8 mouse cellular contexts compared by ENCODE assay signal in the genomic region with DNA sequence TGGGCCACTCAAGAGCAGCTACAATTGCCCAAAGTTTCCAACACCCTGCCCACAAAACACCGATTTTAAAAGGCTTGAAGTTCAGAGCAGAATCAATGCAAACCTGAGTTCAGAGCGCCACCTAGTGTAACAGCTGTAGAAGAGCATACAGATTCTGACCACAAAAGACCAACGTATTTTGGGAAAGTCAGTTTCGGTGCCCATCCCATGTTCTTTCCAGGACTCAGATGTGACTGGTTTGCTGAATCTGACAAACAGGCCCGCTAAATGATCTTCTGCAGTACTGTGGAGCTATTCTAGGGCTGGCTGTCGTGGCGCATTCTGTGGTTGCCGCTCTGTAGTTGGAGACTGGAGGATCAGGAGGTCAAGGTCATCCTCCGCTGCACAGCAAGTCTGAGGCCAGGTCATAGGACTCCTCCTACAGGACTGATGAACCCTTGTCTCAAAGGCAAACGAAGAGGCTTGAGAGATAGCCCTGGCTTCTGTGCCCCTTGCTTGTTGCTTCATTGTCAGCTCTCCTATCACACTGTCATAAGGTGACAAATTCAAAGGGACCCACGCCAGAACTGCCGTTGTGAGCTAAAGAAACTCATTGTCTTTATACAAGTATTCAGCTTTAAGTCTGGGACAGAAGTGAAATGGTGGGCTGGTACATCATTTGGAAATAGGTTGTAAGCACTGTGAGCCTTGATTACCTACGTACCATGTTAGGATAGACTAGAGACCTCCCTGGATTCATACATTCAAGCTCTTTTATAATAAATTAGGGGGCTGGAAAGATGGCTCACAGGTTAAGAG. TPM values are rescaled to one million over a fixed set of nuclear protein-coding genes. Genes with fewer than 3 reads are reported as not detected.
A peak's percentile ranks its signal among the peaks of the same experiment; 100 is the strongest.
DNase-seq lines count a peak whose midpoint lies in the region; ATAC-seq and TF ChIP-seq lines count a peak whose summit lies in the region.

No protein-coding gene starts in this region.

- peak overlapping the region; percentile 43; the same call in 1 of the 2 replicates for H3K9ac ChIP-seq in heart, embryonic 11.5 days (ENCODE audit: low read depth, low read length)
- H3K9ac ChIP-seq in kidney, embryonic 14.5 days (ENCODE audit: low read depth, low read length): peak overlapping the region; percentile 45; the same call in 1 of the 2 replicates
- no peak overlapping the region for H3K9ac ChIP-seq in lung, postnatal 0 days (replicated peaks; ENCODE audit: low read depth)

- H3K27ac ChIP-seq in heart, embryonic 11.5 days (ENCODE audit: low read depth, low read length): no peak overlapping the region
- H3K27ac ChIP-seq in kidney, embryonic 14.5 days (ENCODE audit: low read depth, low read length): no peak overlapping the region
- no peak overlapping the region for H3K27ac ChIP-seq in lung, postnatal 0 days (ENCODE audit: low read length)

- peaks cover 12% of the 10 kb centered on the region for H3K36me3 ChIP-seq in E14TG2a.4 (ENCODE audit: insufficient read depth, low read length)
- no peaks in the 10 kb centered on the region; the same call in 1 of the 2 replicates for H3K36me3 ChIP-seq in heart, embryonic 11.5 days (ENCODE audit: control insufficient read depth, insufficient read depth, low read length)
- peaks cover 1% of the 10 kb centered on the region; the same call in 1 of the 2 replicates for H3K36me3 ChIP-seq in kidney, embryonic 14.5 days (ENCODE audit: control insufficient read depth, insufficient read depth, low read length)
- no peaks in the 10 kb centered on the region for H3K36me3 ChIP-seq in lung, postnatal 0 days (ENCODE audit: insufficient read depth, low read length)

- DNase-seq in 416B (ENCODE audit: low read depth): peak; percentile 88
- DNase-seq in cerebellum, postnatal 36 days: peak; percentile 52 to 68
- DNase-seq in lung, postnatal 0 days (ENCODE audit: low spot score): peak; percentile 92
- DNase-seq in retina, postnatal 7 days (ENCODE audit: low read depth, low spot score): peak; percentile 36

- H3K27me3 ChIP-seq in E14TG2a.4 (ENCODE audit: insufficient read depth, low read length): no peaks in the 10 kb centered on the region
- no peaks in the 10 kb centered on the region for H3K27me3 ChIP-seq in heart, embryonic 11.5 days (ENCODE audit: control insufficient read depth, insufficient read depth, low read length)
- no peaks in the 10 kb centered on the region for H3K27me3 ChIP-seq in kidney, embryonic 14.5 days (ENCODE audit: control insufficient read depth, insufficient read depth, low read length)
- no peaks in the 10 kb centered on the region for H3K27me3 ChIP-seq in lung, postnatal 0 days (replicated peaks; ENCODE audit: insufficient read depth, low read length)

- TF ChIP-seq EP300 in lung, postnatal 0 days (IDR thresholded peaks at IDR 0.05): no peak

- H3K4me3 ChIP-seq in E14TG2a.4 (replicated peaks; ENCODE audit: low read length): peak overlapping the region; percentile 27
- H3K4me3 ChIP-seq in heart, embryonic 11.5 days (ENCODE audit: low read depth, low read length): no peak overlapping the region
- H3K4me3 ChIP-seq in kidney, embryonic 14.5 days (ENCODE audit: low read length): peak overlapping the region; percentile 21; the same call in 1 of the 2 replicates
- H3K4me3 ChIP-seq in lung, postnatal 0 days (ENCODE audit: low read depth, low read length): no peak overlapping the region

- peaks cover 39% of the 10 kb centered on the region for H3K4me1 ChIP-seq in E14TG2a.4 (replicated peaks; ENCODE audit: low read depth, low read length)
- H3K4me1 ChIP-seq in heart, embryonic 11.5 days (ENCODE audit: control insufficient read depth, insufficient read depth, low read length): peaks cover 14% of the 10 kb centered on the region
- peaks cover 22% of the 10 kb centered on the region for H3K4me1 ChIP-seq in kidney, embryonic 14.5 days (ENCODE audit: control insufficient read depth, insufficient read depth, low read length)
- peaks cover 17% of the 10 kb centered on the region for H3K4me1 ChIP-seq in lung, postnatal 0 days (ENCODE audit: insufficient read depth, low read depth, low read length)

- 22% methylated on average over 13 of the region's 13 CpGs for WGBS in heart, embryonic 11.5 days (ENCODE audit: insufficient replicate concordance)
- 22% methylated on average over 13 of the region's 13 CpGs for WGBS in kidney, embryonic 14.5 days
- WGBS in lung, postnatal 0 days: 23% methylated on average over 13 of the region's 13 CpGs

- TF ChIP-seq CTCF in E14TG2a.4 (conservative IDR thresholded peaks at IDR 0.05; ENCODE audit: low read length): peak; percentile 68
- TF ChIP-seq CTCF in lung, postnatal 0 days (IDR thresholded peaks at IDR 0.05): peak; percentile 96

- peak overlapping the region; percentile 31 for H3K4me2 ChIP-seq in heart, embryonic 11.5 days
- H3K4me2 ChIP-seq in kidney, embryonic 14.5 days (replicated peaks; ENCODE audit: low read depth, low read length): peak overlapping the region; percentile 47
- 0 out of 2 replicates have a peak overlapping the region, but pooled peaks have one; percentile 29 for H3K4me2 ChIP-seq in lung, postnatal 0 days (replicated peaks; ENCODE audit: low read depth, low read length)

- no peaks in the 10 kb centered on the region for H3K9me3 ChIP-seq in E14TG2a.4 (ENCODE audit: low read length)
- no peaks in the 10 kb centered on the region for H3K9me3 ChIP-seq in heart, embryonic 11.5 days (replicated peaks; ENCODE audit: control insufficient read depth, low read length)
- H3K9me3 ChIP-seq in kidney, embryonic 14.5 days (ENCODE audit: control insufficient read depth, low read length): no peaks in the 10 kb centered on the region
- H3K9me3 ChIP-seq in lung, postnatal 0 days (ENCODE audit: low read length): no peaks in the 10 kb centered on the region

- no peak for ATAC-seq in heart, embryonic 11.5 days (replicated peaks; ENCODE audit: insufficient number of reproducible peaks, low FRiP score, low TSS enrichment)
- no peak for ATAC-seq in kidney, embryonic 14.5 days (ENCODE audit: low FRiP score, low TSS enrichment)
- ATAC-seq in lung, postnatal 0 days: no peak
- no peak for ATAC-seq in activated CD4-positive, CD25-positive, alpha-beta regulatory T cell, adult 4 months

RNA-seq across cellular contexts. Expression of gene Men1, which starts 2.9 kb away (rescaled TPM):
- 31.8 and 35.1 TPM in 2 replicates for polyA plus RNA-seq in heart, embryonic 11.5 days (2014; fragmentation: Nextera tagmentation; extraction: Ambion mirVana)
- 46.1 and 49.1 TPM in 2 replicates for polyA plus RNA-seq in kidney, embryonic 14.5 days (2014; fragmentation: Nextera tagmentation; extraction: Ambion mirVana)
- polyA plus RNA-seq in lung, postnatal 0 days (2015; fragmentation: Nextera tagmentation; extraction: Ambion mirVana): 42.1 and 42.7 TPM in 2 replicates
- 10 to 100 TPM; 13.9 to 19.1 TPM for polyA plus RNA-seq in activated CD4-positive, CD25-positive, alpha-beta regulatory T cell, adult 4 months (2017; shearing (Covaris generic))

RNA-seq across cellular contexts. Expression of gene Map4k2, which starts 9.0 kb away (rescaled TPM):
- polyA plus RNA-seq in heart, embryonic 11.5 days (2014; fragmentation: Nextera tagmentation; extraction: Ambion mirVana): 9.6 and 10.1 TPM in 2 replicates
- 12.5 and 12.8 TPM in 2 replicates for polyA plus RNA-seq in kidney, embryonic 14.5 days (2014; fragmentation: Nextera tagmentation; extraction: Ambion mirVana)
- 22.5 and 25.0 TPM in 2 replicates for polyA plus RNA-seq in lung, postnatal 0 days (2015; fragmentation: Nextera tagmentation; extraction: Ambion mirVana)
- 100 to 1,000 TPM in 1 of 2 experiments, 10 to 100 TPM in 1; 82.0 to 116 TPM for polyA plus RNA-seq in activated CD4-positive, CD25-positive, alpha-beta regulatory T cell, adult 4 months (2017; shearing (Covaris generic))

RNA-seq across cellular contexts. Expression of gene Cdc42bpg, which starts 25.7 kb away (rescaled TPM):
- 0.44 and 0.74 TPM in 2 replicates for polyA plus RNA-seq in heart, embryonic 11.5 days (2014; fragmentation: Nextera tagmentation; extraction: Ambion mirVana)
- 0.89 and 2.0 TPM in 2 replicates for polyA plus RNA-seq in kidney, embryonic 14.5 days (2014; fragmentation: Nextera tagmentation; extraction: Ambion mirVana)
- 2.8 and 3.2 TPM in 2 replicates for polyA plus RNA-seq in lung, postnatal 0 days (2015; fragmentation: Nextera tagmentation; extraction: Ambion mirVana)
- polyA plus RNA-seq in activated CD4-positive, CD25-positive, alpha-beta regulatory T cell, adult 4 months (2017; shearing (Covaris generic)): under 1 TPM; 0.11 to 0.17 TPM

RNA-seq across cellular contexts. Expression of gene Sf1, which starts 31.6 kb away (rescaled TPM):
- 106 and 124 TPM in 2 replicates for polyA plus RNA-seq in heart, embryonic 11.5 days (2014; fragmentation: Nextera tagmentation; extraction: Ambion mirVana)
- 127 and 183 TPM in 2 replicates for polyA plus RNA-seq in kidney, embryonic 14.5 days (2014; fragmentation: Nextera tagmentation; extraction: Ambion mirVana)
- 48.1 and 49.5 TPM in 2 replicates for polyA plus RNA-seq in lung, postnatal 0 days (2015; fragmentation: Nextera tagmentation; extraction: Ambion mirVana)
- 10 to 100 TPM; 47.6 to 48.6 TPM for polyA plus RNA-seq in activated CD4-positive, CD25-positive, alpha-beta regulatory T cell, adult 4 months (2017; shearing (Covaris generic))

RNA-seq across cellular contexts. Expression of gene Pygm, which starts 52.3 kb away (rescaled TPM):
- polyA plus RNA-seq in heart, embryonic 11.5 days (2014; fragmentation: Nextera tagmentation; extraction: Ambion mirVana): 149 and 178 TPM in 2 replicates
- 15.7 and 16.4 TPM in 2 replicates for polyA plus RNA-seq in kidney, embryonic 14.5 days (2014; fragmentation: Nextera tagmentation; extraction: Ambion mirVana)
- 20.5 and 32.1 TPM in 2 replicates for polyA plus RNA-seq in lung, postnatal 0 days (2015; fragmentation: Nextera tagmentation; extraction: Ambion mirVana)
- polyA plus RNA-seq in activated CD4-positive, CD25-positive, alpha-beta regulatory T cell, adult 4 months (2017; shearing (Covaris generic)): 1 to 10 TPM; 3.7 to 8.0 TPM

Comparison
In these comparisons a context has a peak if more than half of its experiments do, and no peak if none do; other contexts are left out.
1. DNase-seq: peak in every context shown above with its lines; median percentile 92 in lung, postnatal 0 days; 88 in 416B; 60 in cerebellum, postnatal 36 days; 36 in retina, postnatal 7 days.
2. H3K4me3 ChIP-seq: peak in E14TG2a.4 (single experiment) and kidney, embryonic 14.5 days (single experiment); none in heart, embryonic 11.5 days (single experiment) and lung, postnatal 0 days (single experiment).
3. Peak in every context shown above with its lines, with median percentiles within 50 percentile points of each other: H3K4me2 ChIP-seq.